ENCODE assay signal across 9 mouse cellular contexts in the genomic region with DNA sequence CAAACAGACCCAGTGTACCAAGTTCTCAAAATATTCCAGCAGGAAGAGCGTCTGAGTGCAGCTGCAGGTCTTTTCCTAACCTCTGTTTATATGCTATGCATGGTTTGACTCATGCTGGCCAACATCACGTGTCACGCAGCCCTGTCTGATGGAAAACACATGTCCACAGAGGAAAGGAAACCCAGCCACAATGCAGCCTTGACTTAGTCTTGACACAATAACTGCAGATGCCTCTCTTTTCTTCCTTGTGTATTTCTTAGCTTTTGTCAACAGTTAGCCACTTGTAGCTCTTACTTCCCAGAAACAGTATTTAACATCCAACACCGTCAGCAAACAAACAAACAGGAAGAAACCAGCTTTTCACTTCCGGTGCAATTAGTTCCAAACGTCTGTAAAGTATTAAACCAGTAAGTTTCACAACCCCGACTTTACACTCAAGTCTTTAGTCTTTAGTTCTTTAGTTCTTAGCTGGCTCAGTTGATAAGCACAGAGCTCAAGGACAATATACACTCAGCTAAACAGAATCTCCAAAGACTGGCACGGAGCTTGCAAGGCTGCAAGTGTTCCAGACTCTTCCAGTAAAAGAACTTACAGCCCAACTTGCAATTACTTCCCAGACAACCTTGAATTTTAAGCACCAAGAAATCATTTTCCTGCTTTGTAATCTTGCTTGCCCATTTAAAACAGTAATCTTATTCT.
A peak's percentile ranks its signal among the peaks of the same experiment; 100 is the strongest.
DNase-seq lines count a peak whose midpoint lies in the region; ATAC-seq lines count a peak whose summit lies in the region.
"Had no signal": no experiment of that assay in that cellular context is flagged by ENCODE, and none has a peak within 500 bp of the region (broad histone marks: within the 10 kb centered on the region; RNA-seq: fewer than 3 reads in every experiment).

No protein-coding gene starts in this region.

- H3K4me1 ChIP-seq in embryonic facial prominence, embryonic 12.5 days: peaks cover 19% of the 10 kb centered on the region
- H3K4me1 ChIP-seq in intestine, embryonic 16.5 days (ENCODE audit: control insufficient read depth, insufficient read depth, low read length): peaks cover 6% of the 10 kb centered on the region; the same call in 1 of the 2 replicates
- H3K4me1 ChIP-seq in forebrain, embryonic 16.5 days (replicated peaks; ENCODE audit: control insufficient read depth, insufficient read depth, low read length): no peaks in the 10 kb centered on the region

- H3K9me3 ChIP-seq in embryonic facial prominence, embryonic 12.5 days: no peaks in the 10 kb centered on the region
- H3K9me3 ChIP-seq in intestine, embryonic 16.5 days (ENCODE audit: control insufficient read depth, low read length): no peaks in the 10 kb centered on the region
- no peaks in the 10 kb centered on the region for H3K9me3 ChIP-seq in forebrain, embryonic 16.5 days (ENCODE audit: control insufficient read depth, low read length)

- intact Hi-C loops in heart, postnatal 25 days (cut with DNase I): no loop called here

- no peak overlapping the region for H3K9ac ChIP-seq in embryonic facial prominence, embryonic 12.5 days
- no peak overlapping the region for H3K9ac ChIP-seq in intestine, embryonic 16.5 days (ENCODE audit: low read depth, low read length)
- no peak overlapping the region for H3K9ac ChIP-seq in forebrain, embryonic 16.5 days (replicated peaks; ENCODE audit: low read depth, low read length)

- peak overlapping the region; percentile 86 for H3K27ac ChIP-seq in embryonic facial prominence, embryonic 12.5 days
- H3K27ac ChIP-seq in intestine, embryonic 16.5 days (ENCODE audit: low read length): peak overlapping the region; percentile 78
- no peak overlapping the region for H3K27ac ChIP-seq in forebrain, embryonic 16.5 days (ENCODE audit: low read length)

- no peaks in the 10 kb centered on the region for H3K36me3 ChIP-seq in embryonic facial prominence, embryonic 12.5 days
- no peaks in the 10 kb centered on the region for H3K36me3 ChIP-seq in intestine, embryonic 16.5 days (ENCODE audit: control insufficient read depth, insufficient read depth, low read length)
- H3K36me3 ChIP-seq in forebrain, embryonic 16.5 days (ENCODE audit: control insufficient read depth, insufficient read depth): no peaks in the 10 kb centered on the region

- H3K4me3 ChIP-seq in embryonic facial prominence, embryonic 12.5 days: no peak overlapping the region
- H3K4me3 ChIP-seq in intestine, embryonic 16.5 days (ENCODE audit: low read length): no peak overlapping the region
- no peak overlapping the region for H3K4me3 ChIP-seq in forebrain, embryonic 16.5 days (replicated peaks; ENCODE audit: low read length)
- H3K4me3 ChIP-seq: erythroblast, embryonic 14.5 days had no signal

- H3K4me2 ChIP-seq in embryonic facial prominence, embryonic 12.5 days (replicated peaks): peak overlapping the region; percentile 30
- H3K4me2 ChIP-seq in intestine, embryonic 16.5 days (ENCODE audit: low read depth, low read length): no peak overlapping the region
- H3K4me2 ChIP-seq in forebrain, embryonic 16.5 days (ENCODE audit: low read length): no peak overlapping the region

- no peaks in the 10 kb centered on the region for H3K27me3 ChIP-seq in embryonic facial prominence, embryonic 12.5 days
- no peaks in the 10 kb centered on the region for H3K27me3 ChIP-seq in intestine, embryonic 16.5 days (replicated peaks; ENCODE audit: control insufficient read depth, insufficient read depth, low read length)
- H3K27me3 ChIP-seq in forebrain, embryonic 16.5 days (replicated peaks; ENCODE audit: control insufficient read depth, insufficient read depth, low read length): no peaks in the 10 kb centered on the region

- peak; percentile 72 for ATAC-seq in embryonic facial prominence, embryonic 12.5 days (ENCODE audit: insufficient number of reproducible peaks, insufficient read depth, low FRiP score, low TSS enrichment)
- ATAC-seq in intestine, embryonic 16.5 days: peak; percentile 87
- no peak for ATAC-seq in forebrain, embryonic 16.5 days

- DNase-seq in heart, adult 11 months: peak; percentile 95
- DNase-seq in heart, postnatal 25 days (ENCODE audit: low spot score): no peak
- peak; percentile 35 to 59 for DNase-seq in lung, postnatal 4 days
- no peak for DNase-seq in layer of hippocampus, adult 9-10 months (ENCODE audit: low spot score)
- DNase-seq in cerebellum, adult 9-10 months: no peak

- WGBS in embryonic facial prominence, embryonic 12.5 days: 22% methylated on average over 8 of the region's 8 CpGs
- 37% methylated on average over 8 of the region's 8 CpGs for WGBS in intestine, embryonic 16.5 days
- WGBS in forebrain, embryonic 16.5 days: 78% methylated on average over 8 of the region's 8 CpGs

Comparison
In these comparisons a context has a peak if more than half of its experiments do, and no peak if none do; other contexts are left out.
1. DNase-seq: peak in heart, adult 11 months (single experiment) and lung, postnatal 4 days (2 of 2); none in heart, postnatal 25 days (single experiment), layer of hippocampus, adult 9-10 months (single experiment) and cerebellum, adult 9-10 months (single experiment).